Mouse (Mus musculus) hindlimb bud, embryonic 11.5 days (tissue): Measurements from ENCODE around the gene Myo1a.

Experiments used
- DNase-seq: peaks from one replicate; pipeline ENCODE4 v3.0.0-alpha.2; 2012; ENCODE audit warnings: low read depth, low spot score; ENCODE audit errors: extremely low spot score

Gene Myo1a

DNA sequence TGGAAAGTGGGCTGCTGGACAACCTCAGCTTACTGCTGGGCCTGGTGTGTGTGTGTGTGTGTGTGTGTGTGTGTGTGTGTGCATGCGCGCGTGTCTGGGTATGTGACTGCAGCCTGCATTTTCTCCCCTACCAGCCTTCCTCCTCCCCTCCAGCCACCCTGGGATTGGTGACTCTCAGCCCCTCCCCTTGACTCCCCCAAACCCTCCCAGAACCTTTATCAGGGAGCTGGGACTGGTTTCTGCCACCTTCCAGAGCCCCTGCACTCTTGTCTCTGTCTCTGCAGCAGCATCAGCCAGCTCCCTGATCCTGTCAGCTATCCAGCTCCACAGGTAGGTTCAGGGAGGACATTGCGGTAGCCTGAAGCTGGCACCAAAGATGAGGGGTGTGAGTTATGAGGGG is 20.2 kb downstream of the Myo1a start:
- no peak for DNase-seq

GRCm38 (mm10) chr10:127728437-127728836 is 23.5 kb downstream of the Myo1a start:
- no peak for DNase-seq

DNA sequence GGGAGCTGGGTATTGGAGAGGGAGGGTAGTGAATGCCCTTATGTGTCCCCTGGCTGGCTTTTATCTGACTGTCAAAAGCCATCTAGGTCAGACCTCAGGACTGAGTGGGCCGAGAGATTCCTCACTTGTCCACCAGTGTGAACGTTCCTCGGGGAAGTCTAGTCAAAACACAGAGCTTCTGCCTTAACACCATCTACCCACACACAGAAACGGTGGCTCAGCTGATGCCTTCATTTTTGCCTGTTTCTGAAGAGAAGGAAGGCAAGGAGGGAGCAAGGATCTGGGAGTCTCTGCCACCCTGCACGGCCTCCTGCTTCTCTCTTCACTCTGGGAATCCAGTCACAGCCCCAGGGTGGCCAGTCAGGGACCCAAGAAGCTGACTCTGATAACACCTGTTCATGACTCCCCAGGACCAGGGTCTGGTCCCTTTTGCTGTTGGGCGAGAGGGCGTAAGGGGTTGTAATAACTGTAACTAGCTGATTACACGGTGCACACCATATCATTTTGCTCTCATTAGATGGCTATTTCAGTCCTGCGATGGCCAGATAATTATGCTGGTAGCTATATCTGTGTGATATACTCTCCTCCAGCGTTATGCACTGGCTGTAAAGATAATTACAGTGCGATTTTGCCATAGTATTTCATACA is 25.4 kb downstream of the Myo1a start:
- DNase-seq = no peak

DNA sequence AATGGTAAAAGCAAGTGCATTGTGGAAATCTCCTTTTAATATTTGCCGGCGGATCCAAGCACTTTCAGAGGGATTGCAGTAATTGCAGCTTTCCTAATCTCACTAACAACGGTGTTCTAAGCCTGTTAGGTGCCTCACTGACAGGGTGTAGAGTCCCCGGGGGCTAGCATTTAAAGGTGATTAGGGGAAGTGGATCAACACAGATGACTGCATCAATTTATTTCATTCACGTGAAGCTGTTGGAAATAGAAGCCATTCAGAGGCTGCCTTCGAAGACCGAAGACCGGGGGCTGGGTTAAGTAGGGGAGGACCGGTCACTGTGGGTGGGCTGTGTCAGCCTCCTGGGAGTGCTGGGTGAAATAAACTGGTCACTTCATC is 26.0 kb downstream of the Myo1a start:
- no peak for DNase-seq

DNA sequence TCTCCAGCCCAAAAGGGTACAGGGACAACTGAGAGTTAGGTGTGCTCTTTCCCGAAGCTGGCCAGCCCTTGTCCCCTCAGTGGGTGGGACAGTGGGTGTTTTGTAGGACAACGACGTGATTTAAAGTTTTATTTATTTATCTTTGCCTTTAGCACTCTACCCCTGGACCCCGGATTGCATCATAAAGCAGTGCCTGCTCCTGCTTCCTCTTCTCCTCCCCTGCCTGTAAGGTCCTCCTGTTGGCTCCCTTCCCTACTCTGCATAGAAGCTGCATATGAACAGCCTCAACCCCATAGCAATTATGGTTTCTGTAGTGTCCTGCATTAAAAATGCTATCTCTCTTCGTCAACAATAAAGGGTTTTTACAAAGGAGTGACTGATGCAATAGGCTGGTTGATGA is 26.4 kb downstream of the Myo1a start:
- no peak for DNase-seq

DNA sequence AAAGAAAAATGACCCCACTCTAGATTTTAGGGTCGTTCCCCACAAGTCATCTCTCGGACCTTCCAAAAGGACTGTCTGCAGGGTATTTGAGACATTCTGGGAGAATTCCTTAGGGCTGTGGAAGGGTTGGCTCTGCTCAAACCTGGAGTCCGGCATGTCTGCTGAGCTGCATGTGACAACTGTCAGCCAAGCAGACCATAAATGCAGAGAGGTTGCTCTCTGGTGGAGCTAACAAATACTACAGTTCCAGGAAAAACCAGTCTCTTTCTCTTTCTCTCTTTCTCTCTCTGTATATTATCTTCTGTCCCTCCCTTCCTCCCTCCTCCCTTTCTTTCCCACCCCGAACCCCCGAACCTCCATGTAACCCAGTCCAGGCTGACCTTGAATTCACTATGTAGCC is 29.5 kb downstream of the Myo1a start:
- no peak for DNase-seq

GRCm38 (mm10) chr10:127736266-127736665 is 31.3 kb downstream of the Myo1a start:
- DNase-seq = no peak

- no peak for DNase-seq
Observed at GRCm38 (mm10) chr10:127736916-127737315, 31.9 kb downstream of the Myo1a start.

GRCm38 (mm10) chr10:127737552-127737951 is 32.6 kb downstream of the Myo1a start:
- no peak for DNase-seq

DNA sequence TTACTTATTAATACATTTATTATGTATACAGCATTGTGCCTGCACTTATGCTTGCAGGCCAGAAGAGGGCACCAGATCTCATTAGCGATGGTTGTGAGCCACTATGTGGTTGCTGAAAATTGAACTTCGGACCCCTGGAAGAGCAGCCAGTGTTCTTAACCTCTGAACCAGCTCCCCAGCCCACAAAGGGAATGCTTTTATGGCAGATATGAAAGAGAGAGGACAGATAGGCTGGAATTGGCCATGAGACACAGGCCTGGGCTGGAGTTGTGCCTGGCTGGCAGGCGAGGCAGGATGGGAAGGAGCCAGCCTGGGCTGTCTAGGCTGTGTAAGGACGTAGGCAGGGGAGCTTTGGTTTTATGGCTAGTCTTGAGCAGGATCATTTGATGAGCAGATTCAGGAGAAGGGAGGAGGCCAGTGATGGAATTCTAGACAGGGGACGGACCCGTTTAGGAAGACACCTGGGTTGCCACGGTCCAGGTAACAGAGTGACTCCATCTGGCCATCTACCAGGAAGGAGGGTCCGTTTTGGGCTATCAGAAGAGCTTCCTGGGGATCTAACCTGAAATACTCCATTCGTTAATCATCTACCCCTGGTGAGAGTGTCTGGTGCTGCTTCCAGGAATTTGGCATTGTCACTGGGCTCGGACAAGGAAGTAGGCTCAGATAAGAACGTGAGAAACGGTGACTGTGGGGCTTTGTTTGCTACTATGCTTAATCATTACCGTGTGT is 33.3 kb downstream of the Myo1a start:
- no peak for DNase-seq

GRCm38 (mm10) chr10:127739083-127739660 is 34.2 kb downstream of the Myo1a start, which contains the start of gene Zbtb39:
Gene Zbtb39 (plus strand): TSS chr10:127739538.
- peak; percentile 33 for DNase-seq

DNA sequence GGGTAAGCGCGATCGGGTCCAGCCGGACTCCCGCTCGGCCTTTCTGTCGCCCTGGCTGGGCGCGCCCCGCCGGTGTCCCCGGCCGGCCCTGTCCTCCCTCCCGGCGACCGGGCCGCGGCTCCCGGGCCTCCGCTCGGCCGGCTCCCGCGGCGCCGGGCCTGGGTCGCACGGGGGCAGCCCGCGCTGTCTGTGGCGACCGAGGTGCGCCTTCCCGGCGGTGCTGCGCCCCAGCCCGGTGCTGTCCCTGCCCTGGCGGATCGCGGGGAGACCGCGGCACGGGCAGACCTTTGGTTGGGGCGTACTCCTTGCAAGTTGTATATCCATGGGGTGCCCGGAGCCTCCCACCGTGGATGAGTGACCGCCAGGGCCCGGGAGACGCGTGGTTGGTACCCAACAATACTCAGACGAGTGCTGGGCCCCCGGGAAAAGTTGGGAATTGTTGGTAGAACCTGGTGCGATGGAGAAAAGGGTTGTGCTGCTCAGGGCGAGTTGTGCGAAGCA is 34.7 kb downstream of the Myo1a start:
- DNase-seq = no peak

GRCm38 (mm10) chr10:127744661-127745060 is 39.7 kb downstream of the Myo1a start:
- no peak for DNase-seq

GRCm38 (mm10) chr10:127745886-127746285 is 40.9 kb downstream of the Myo1a start:
- DNase-seq = no peak

DNA sequence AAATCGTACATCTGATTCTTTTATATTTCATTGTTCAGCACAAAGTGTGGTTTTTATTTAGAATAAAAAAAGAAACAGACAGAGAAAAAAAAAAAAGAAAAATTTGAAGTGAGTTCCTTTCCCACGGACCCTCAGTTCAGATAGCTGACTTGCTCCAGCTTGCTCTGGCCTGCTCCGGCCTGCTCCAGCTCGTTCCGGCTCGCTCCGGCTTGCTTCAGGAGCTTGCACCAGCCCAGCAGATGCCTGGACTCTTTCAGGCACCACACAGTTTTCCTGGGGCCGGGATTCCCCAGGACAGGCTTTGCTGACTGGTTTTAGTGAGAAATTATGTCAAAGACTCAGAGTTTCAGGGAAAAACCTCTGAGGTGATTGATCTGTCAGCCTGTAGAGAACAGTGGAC is 42.3 kb downstream of the Myo1a start:
- no peak for DNase-seq

DNA sequence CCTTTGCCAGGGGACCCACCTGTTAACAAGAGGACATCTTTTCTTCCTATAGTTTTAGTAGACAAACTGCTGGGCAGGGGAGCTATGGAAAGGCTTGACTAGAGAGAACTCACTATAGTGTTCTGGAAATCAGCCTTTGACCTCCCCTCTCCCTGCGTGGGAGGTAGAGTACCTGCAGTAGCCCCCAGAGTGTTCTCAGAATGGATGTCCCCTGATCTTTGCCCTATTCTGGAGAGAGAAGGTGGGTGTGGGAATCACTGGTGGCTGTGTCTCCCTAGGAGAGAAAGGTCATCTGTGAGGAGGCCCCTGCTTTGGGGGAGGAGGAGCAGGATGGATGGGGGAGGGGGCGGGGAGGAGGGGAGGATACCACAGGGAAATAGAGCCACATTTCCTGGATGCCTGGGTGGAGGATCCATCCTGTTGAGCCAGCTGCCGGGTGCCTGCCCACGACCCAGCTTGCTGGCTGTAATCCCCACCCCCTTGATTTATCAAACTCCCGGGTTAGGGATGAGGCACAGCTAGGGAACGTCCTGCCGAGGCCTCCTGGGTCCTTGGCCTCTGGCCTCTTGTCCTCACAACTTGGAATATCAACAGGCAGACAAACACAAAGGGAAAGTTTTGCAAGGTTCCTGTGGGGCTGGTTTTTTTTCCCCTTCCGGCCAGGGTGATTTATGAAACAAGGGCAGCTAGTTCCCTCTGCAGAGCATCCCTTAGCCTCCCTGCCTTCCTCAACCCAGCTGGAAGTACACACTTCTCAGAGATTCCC is 44.1 kb downstream of the Myo1a start:
- no peak for DNase-seq

GRCm38 (mm10) chr10:127750136-127750777 is 45.3 kb downstream of the Myo1a start:
- DNase-seq = no peak

- no peak for DNase-seq
Observed at GRCm38 (mm10) chr10:127751548-127751947, 46.6 kb downstream of the Myo1a start, which contains the start of gene Gpr182. Gene Gpr182 (minus strand): TSS chr10:127751732.

GRCm38 (mm10) chr10:127754566-127755166 is 49.7 kb downstream of the Myo1a start:
- no peak for DNase-seq

- DNase-seq = no peak
Observed at GRCm38 (mm10) chr10:127755246-127755645, 50.3 kb downstream of the Myo1a start.
